Mouse (Mus musculus) limb, embryonic 11.5 days (tissue): ENCODE results near the gene Galnt16. TPM values are rescaled to one million over a fixed set of nuclear protein-coding genes. Genes with fewer than 3 reads are reported as not detected.

ENCODE experiments used
- ATAC-seq: fragments of 200-750 bp; cut with Nextera tagmentation; 2 replicates; pipeline ENCODE4 v1.8.0; 2017; ENCODE audit warnings: low read depth; ENCODE audit not compliant: insufficient number of reproducible peaks, low FRiP score, low TSS enrichment
- DNase-seq: peaks from one replicate; pipeline ENCODE4 v3.0.0-alpha.2; 2015; ENCODE audit warnings: low spot score
- H3K27ac ChIP-seq: fragments of 300-500 bp; sonication (generic); replicated peaks from 2 replicates; pipeline ENCODE4 v1.5.1; 2014; ENCODE audit warnings: low read depth, mild to moderate bottlenecking, low read length
- H3K27me3 ChIP-seq: fragments of 300-500 bp; sonication (generic); 2 replicates; pipeline ENCODE4 v1.6.1; 2014; ENCODE audit warnings: mild to moderate bottlenecking, low read length, mixed read lengths; ENCODE audit not compliant: control insufficient read depth, insufficient read depth
- H3K36me3 ChIP-seq: fragments of 300-500 bp; sonication (generic); 2 replicates; pipeline ENCODE4 v1.6.1; 2014; ENCODE audit warnings: mild to moderate bottlenecking, low read length, moderate library complexity, mixed read lengths; ENCODE audit not compliant: control insufficient read depth, insufficient read depth
- H3K4me1 ChIP-seq: fragments of 300-500 bp; sonication (generic); 2 replicates; pipeline ENCODE4 v1.6.1; 2014; ENCODE audit warnings: low read length, mixed read lengths; ENCODE audit not compliant: control insufficient read depth, insufficient read depth
- H3K4me2 ChIP-seq: fragments of 300-500 bp; sonication (generic); 2 replicates; pipeline ENCODE4 v1.6.1; 2014; ENCODE audit warnings: low read depth, mild to moderate bottlenecking, moderate library complexity; ENCODE audit not compliant: severe bottlenecking
- H3K4me3 ChIP-seq: fragments of 300-500 bp; sonication (generic); 2 replicates; pipeline ENCODE4 v1.5.1; 2014; ENCODE audit warnings: low read depth, low read length
- H3K9ac ChIP-seq: fragments of 300-500 bp; sonication (generic); 2 replicates; pipeline ENCODE4 v1.6.1; 2014; ENCODE audit warnings: mild to moderate bottlenecking, low read length
- H3K9me3 ChIP-seq: fragments of 300-500 bp; sonication (generic); 2 replicates; pipeline ENCODE4 v1.6.1; 2016; ENCODE audit warnings: low read length; ENCODE audit not compliant: control insufficient read depth
- WGBS: fragments of 180-500 bp; shearing (Covaris S2); extraction: QIAGEN DNeasy Blood & Tissue Kit; methylation state at CpG from one replicate; pipeline ENCODE4 v1.1.7; 2014; 5-methylcytosine and 5-hydroxymethylcytosine counted together
- polyA plus RNA-seq: library from polyadenylated mRNA; unstranded; fragments of >200 nt; fragmentation: Nextera tagmentation; extraction: Ambion mirVana; gene quantifications from 2 replicates; pipeline ENCODE4 v1.2.1, GENCODE M21; 2014

Gene Galnt16
- polyA plus RNA-seq, 1 experiment from 2014 or later, result 3.3 TPM

- no peaks in the 10 kb centered on the region for H3K9me3 ChIP-seq
- WGBS, result 93% methylated on average over 2 of the region's 2 CpGs
- DNase-seq (no peak), ATAC-seq (no peak)
- no peaks in the 10 kb centered on the region for H3K36me3 ChIP-seq
- no peak overlapping the region for H3K4me3 ChIP-seq
- no peak overlapping the region for H3K9ac ChIP-seq
- H3K27me3 ChIP-seq, result no peaks in the 10 kb centered on the region
- H3K4me2 ChIP-seq, result no peak overlapping the region
- no peaks in the 10 kb centered on the region for H3K4me1 ChIP-seq
- H3K27ac ChIP-seq, result no peak overlapping the region
Observed at GRCm38 (mm10) chr12:80537313-80537712, 19.2 kb downstream of the Galnt16 start.

GRCm38 (mm10) chr12:80538311-80538710 lies 20.2 kb downstream of the Galnt16 start:
- Histone ChIP-seq H3K9me3 (no peaks in the 10 kb centered on the region), H3K36me3 (no peaks in the 10 kb centered on the region), H3K4me3 (no peak overlapping the region), H3K4me1 (no peaks in the 10 kb centered on the region), H3K27ac (no peak overlapping the region), H3K9ac (no peak overlapping the region), H3K4me2 (no peak overlapping the region), H3K27me3 (no peaks in the 10 kb centered on the region)
- DNase-seq, result no peak
- no peak for ATAC-seq
- WGBS, result 64% methylated on average over 6 of the region's 6 CpGs

GRCm38 (mm10) chr12:80545310-80545709 lies 27.2 kb downstream of the Galnt16 start:
- Histone ChIP-seq H3K4me3 (no peak overlapping the region), H3K27ac (no peak overlapping the region), H3K9ac (no peak overlapping the region), H3K36me3 (no peaks in the 10 kb centered on the region), H3K27me3 (no peaks in the 10 kb centered on the region), H3K4me1 (no peaks in the 10 kb centered on the region), H3K4me2 (no peak overlapping the region), H3K9me3 (no peaks in the 10 kb centered on the region)
- WGBS, result 17% methylated on average over 4 of the region's 4 CpGs
- DNase-seq (no peak), ATAC-seq (no peak)

GRCm38 (mm10) chr12:80549646-80550045 lies 31.6 kb downstream of the Galnt16 start:
- no peak for DNase-seq
- Histone ChIP-seq H3K27me3 (no peaks in the 10 kb centered on the region), H3K27ac (no peak overlapping the region), H3K4me1 (no peaks in the 10 kb centered on the region), H3K9me3 (no peaks in the 10 kb centered on the region), H3K36me3 (no peaks in the 10 kb centered on the region), H3K4me3 (no peak overlapping the region), H3K4me2 (no peak overlapping the region), H3K9ac (no peak overlapping the region)
- ATAC-seq, result no peak
- WGBS, result 81% methylated on average over 11 of the region's 11 CpGs

GRCm38 (mm10) chr12:80553157-80553556 lies 35.1 kb downstream of the Galnt16 start:
- no peak for DNase-seq
- no peak for ATAC-seq

GRCm38 (mm10) chr12:80554312-80554711 lies 36.2 kb downstream of the Galnt16 start:
- H3K4me1 ChIP-seq, result no peaks in the 10 kb centered on the region
- H3K4me2 ChIP-seq, result no peak overlapping the region
- ATAC-seq, result no peak
- H3K9ac ChIP-seq, result no peak overlapping the region
- 90% methylated on average over 6 of the region's 6 CpGs for WGBS
- DNase-seq, result no peak
- H3K9me3 ChIP-seq, result no peaks in the 10 kb centered on the region
- no peaks in the 10 kb centered on the region for H3K36me3 ChIP-seq
- no peaks in the 10 kb centered on the region for H3K27me3 ChIP-seq
- H3K27ac ChIP-seq, result no peak overlapping the region
- H3K4me3 ChIP-seq, result no peak overlapping the region

More at GRCm38 (mm10) chr12:80553157-80553556, 35.1 kb downstream of the Galnt16 start:
- Histone ChIP-seq H3K27ac (no peak overlapping the region), H3K9me3 (no peaks in the 10 kb centered on the region), H3K4me2 (no peak overlapping the region), H3K4me1 (no peaks in the 10 kb centered on the region), H3K27me3 (no peaks in the 10 kb centered on the region), H3K4me3 (no peak overlapping the region), H3K36me3 (no peaks in the 10 kb centered on the region), H3K9ac (no peak overlapping the region)
- 12% methylated on average over 3 of the region's 3 CpGs for WGBS

GRCm38 (mm10) chr12:80561904-80562303 lies 43.8 kb downstream of the Galnt16 start:
- 23% methylated on average over 2 of the region's 2 CpGs for WGBS
- peaks cover 2% of the 10 kb centered on the region for H3K4me1 ChIP-seq
- H3K9ac ChIP-seq, result no peak overlapping the region
- H3K27me3 ChIP-seq, result no peaks in the 10 kb centered on the region
- no peaks in the 10 kb centered on the region for H3K9me3 ChIP-seq
- DNase-seq (no peak), ATAC-seq (no peak)
- H3K4me2 ChIP-seq, result no peak overlapping the region
- H3K4me3 ChIP-seq, result no peak overlapping the region
- no peak overlapping the region for H3K27ac ChIP-seq
- H3K36me3 ChIP-seq, result no peaks in the 10 kb centered on the region

- no peak overlapping the region for H3K4me3 ChIP-seq
- no peaks in the 10 kb centered on the region for H3K36me3 ChIP-seq
- ATAC-seq, result no peak
- WGBS, result 62% methylated on average over 5 of the region's 5 CpGs
- no peaks in the 10 kb centered on the region for H3K9me3 ChIP-seq
- H3K4me1 ChIP-seq, result peaks cover 11% of the 10 kb centered on the region
- H3K27ac ChIP-seq, result no peak overlapping the region
- no peak for DNase-seq
- H3K27me3 ChIP-seq, result no peaks in the 10 kb centered on the region
- H3K4me2 ChIP-seq, result no peak overlapping the region
- H3K9ac ChIP-seq, result no peak overlapping the region
Observed at GRCm38 (mm10) chr12:80562793-80563192, 44.7 kb downstream of the Galnt16 start.

GRCm38 (mm10) chr12:80564990-80565389 lies 46.9 kb downstream of the Galnt16 start:
- Histone ChIP-seq H3K4me3 (no peak overlapping the region), H3K27me3 (no peaks in the 10 kb centered on the region), H3K36me3 (no peaks in the 10 kb centered on the region), H3K4me2 (no peak overlapping the region), H3K4me1 (peaks cover 11% of the 10 kb centered on the region), H3K27ac (no peak overlapping the region), H3K9me3 (no peaks in the 10 kb centered on the region), H3K9ac (no peak overlapping the region)
- ATAC-seq (no peak), DNase-seq (no peak)
- WGBS, result 82% methylated on average over 6 of the region's 6 CpGs
